Mouse (Mus musculus) spleen, postnatal 14 days (tissue): ENCODE measurements at regions not wholly inside any gene's neighbourhood (a gene's known extent, or its start where the extent isn't known, plus 50 kb on each side); places are given as distances from the start of the nearest gene placed in this dataset.
"Not testable (repeated sequence)": the region's sequence is repeated elsewhere in the genome, so short reads cannot be mapped to it uniquely, and the experiment has no call there.

Experiments
- DNase-seq, 2 experiments: peaks; one replicate each; pipeline ENCODE4 v3.0.0; 2021 to 2022; ENCODE audit warnings: low spot score in 2 of 2

DNA sequence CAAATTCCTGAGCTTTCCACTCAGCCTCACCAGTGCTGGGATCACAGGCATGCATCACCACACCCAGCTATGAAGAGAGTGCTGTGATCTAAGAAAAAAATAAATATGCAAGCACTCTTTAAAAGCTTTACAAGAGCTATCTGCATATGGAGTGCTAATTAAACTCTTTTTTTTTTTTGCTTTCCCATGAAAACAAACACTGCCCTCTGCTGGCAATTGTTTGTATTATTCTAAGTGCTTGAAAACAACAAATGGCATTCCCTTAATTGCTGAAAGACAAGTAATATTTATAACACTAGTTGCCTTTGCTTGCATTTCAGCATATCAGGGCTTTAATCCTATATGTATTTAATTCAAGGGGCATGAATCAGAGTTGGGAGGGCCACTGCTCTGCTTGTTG lies 91.8 kb downstream of the 5730507C01Rik start:
- DNase-seq: not testable (repeated sequence)

DNA sequence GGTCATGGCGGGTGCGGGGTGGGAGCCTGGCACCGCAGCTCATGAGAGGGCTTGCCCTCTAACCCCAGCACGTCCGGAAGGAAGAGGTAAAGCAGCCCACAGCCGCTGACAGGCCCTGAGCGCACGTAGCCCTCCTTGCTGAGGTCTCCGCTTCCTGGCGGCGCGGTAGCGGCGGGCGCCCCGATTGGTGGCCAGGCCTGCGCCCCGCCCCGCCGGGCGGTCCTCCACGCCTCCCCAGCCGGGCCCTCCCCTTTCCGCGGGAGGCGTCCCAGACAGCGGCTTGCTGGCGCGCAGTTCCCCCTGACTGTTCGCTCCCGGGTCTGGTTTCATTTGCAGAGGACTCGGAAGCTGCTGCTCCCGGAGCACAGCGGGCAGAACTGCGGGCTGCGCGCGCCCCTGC lies 95.5 kb downstream of the 5730507C01Rik start:
- peak; percentile 22 to 46 for DNase-seq

DNA sequence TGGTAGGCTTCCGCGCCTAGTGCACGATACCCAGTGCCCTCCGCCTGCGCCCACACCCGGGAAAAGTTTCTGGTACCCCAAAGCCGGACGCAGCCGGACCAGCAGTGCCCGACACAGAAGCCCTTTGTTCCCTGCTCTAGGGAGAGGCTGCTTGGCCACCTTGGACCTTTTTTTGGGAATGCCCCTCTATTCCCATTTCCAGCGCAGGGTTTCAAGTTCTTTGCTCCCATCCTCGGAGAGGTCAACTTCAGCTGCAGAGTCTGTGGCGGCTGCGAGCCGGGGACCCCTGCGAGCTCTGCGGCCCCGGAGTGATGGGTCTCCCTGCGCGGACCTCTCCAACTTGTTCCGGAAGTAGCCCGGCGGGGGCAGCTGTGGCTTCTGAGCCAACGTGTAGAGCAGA lies 96.3 kb downstream of the 5730507C01Rik start:
- DNase-seq: not testable (repeated sequence)
